Mouse (Mus musculus) gonadal fat pad, adult 2 months (tissue): Measurements from ENCODE around the gene Cirbp. TPM values are rescaled to one million over a fixed set of nuclear protein-coding genes. Genes with fewer than 3 reads are reported as not detected.
"Not testable (repeated sequence)": the region's sequence is repeated elsewhere in the genome, so short reads cannot be mapped to it uniquely, and the experiment has no call there.

Experiments
- DNase-seq: peaks from one replicate; pipeline ENCODE4 v3.0.0-alpha.2; 2012; ENCODE audit warnings: low read depth
- polyA plus RNA-seq: library from polyadenylated mRNA; depleted of rRNA; stranded (reverse); fragments of >200 nt; gene quantifications from 2 replicates; pipeline ENCODE4 v1.2.3, GENCODE M21; 2012

Gene Cirbp
- polyA plus RNA-seq, 1 experiment = 159 TPM

DNA sequence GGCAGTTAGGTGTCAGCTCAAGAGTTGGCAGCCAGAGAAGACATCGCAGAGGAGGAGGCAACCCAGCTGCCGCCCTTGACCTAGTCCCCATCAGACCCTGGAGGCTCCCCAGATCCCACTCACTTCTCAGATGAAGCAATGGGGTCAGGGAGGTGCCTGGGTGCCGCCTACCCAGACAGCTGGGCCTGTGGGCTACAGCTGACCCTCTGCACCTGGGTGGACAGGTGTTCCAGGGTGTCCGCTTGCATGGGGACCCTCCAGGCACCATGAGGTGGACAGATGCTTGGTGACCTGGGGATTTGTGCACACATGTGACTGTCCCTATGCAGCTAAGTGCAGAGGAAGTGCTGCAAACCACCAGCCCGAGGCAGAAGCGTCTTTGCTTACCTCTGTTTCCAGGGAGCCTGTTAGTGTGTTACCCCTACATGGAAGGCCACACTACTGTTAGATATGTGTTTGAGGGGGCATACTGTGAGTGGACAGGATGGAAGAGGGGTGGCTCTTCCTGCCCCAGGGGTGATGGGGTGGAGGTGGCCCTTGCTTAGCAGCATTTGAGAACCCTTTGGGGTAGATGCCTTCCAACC is 3.0 kb upstream of the Cirbp start:
- DNase-seq = no peak

DNA sequence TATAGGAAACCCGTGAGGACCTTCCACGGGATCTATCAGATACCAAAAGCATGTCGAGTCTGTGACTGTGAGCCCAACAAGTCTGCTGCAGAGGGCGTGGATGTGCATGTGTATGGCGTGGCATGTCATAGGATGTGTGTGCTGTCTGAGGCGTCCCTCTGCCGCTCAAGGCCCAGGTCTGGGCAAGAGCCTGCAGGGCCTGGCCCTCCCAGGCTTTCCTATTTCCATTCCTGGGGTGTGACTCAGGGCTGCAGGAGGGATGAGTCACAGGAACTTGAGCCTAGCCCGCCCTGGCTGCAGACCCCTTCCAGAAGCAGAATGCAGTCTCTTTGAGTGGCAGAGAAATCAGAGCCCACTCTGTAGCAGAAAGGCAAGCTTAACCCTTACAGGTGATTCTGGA is 2.1 kb upstream of the Cirbp start:
- no peak for DNase-seq

DNA sequence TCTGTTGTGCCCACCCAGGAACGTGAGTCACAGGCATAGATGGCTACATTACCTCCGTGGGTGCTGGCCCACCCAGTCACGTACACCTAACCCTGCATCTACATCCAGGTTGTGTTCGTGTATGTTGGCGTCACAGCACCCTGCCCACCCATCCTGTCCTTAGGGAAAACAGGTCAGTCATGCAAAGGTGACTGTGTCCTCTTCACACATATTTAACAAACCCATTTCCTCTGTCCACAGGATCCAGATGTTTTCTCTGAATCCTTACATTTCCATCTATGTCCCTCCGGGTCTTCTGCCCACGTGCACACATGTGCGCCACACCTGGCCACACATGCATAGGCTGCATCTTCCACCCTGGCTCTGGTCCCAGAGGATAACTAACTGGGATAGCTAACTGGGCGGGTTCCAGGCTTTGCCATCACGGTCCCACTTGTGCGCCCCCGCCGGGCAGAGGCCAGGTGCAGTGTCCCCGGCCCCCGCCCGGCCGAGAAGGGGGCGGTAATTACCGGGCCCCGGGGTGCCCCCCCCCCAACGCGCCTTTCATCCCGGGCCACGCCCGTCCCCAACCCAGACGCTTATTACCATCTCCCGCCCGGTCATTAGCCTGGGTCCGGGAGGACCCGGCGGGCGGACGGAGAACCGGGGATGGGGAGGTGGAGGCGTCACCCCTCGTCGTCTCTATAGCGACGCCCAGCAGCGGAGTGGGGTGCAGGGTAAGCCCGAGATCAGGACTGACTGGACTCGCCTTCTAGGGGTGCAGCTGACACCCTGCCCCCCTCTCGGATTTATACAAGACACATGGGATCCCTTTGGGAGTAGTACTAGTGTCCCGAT is 1.4 kb upstream of the Cirbp start:
- DNase-seq = no peak

DNA sequence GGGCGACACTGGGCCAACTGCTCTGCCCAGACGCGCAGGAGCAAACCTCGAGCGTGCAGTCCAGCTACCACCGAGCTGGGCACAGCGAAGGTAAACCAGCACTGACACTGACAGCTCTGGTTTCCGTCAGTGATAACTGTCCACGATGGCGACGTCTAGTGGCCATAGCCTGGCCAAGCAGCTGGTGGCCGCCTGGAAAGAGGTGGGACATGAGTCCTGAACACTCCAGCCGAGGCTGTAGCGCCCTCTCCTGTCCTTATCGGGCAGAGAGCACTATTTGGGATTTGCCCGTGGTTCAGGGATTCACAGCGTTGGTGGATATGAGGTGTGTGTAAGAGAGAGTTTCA is 814 bp upstream of the Cirbp start:
- no peak for DNase-seq

DNA sequence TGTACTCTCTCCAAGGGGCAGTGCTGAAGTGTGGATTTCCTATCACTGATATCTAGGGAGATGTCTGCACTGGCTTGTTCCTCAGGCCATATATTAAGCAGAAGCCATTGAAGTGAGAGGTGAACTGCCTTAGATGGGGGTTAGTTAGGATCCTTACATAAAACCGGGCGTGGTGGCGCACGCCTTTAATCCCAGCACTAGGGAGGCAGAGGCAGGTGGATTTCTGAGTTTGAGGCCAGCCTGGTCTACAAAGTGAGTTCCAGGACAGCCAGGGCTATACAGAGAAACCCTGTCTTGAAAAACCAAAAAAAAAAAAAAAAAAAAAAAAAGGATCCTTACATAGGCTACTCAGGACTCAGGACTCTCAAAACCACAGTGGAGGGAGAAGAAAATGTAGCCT is 351 bp downstream of the Cirbp start:
- not testable (repeated sequence) for DNase-seq

DNA sequence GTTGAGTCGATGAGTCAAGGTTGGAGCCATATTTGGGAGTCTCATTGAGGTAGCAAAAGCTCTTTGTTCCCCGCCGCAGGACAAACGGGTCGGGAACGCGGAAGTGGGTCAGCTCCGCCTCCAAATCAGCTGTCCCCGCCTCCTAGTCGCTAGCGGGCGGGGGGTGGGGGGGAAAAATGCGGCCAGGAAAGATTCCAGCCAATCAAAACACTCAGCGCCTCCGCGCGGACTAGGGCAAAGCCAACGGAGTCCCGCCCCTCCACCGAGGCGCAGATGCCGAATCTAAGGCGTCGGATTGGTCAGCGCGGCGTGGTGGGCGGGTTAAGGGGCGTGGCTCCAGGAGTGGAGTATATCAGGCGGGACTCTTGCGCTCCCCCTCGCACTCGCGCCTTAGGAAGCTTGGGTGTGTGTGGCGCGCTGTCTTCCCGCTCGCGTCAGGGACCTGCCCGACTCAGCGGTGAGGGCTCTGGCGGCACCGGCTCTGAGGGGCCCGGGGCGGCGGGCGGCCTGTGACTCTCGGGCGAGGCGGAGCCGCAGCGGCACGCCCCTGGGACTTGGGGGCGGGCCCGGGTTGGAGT is 1.8 kb downstream of the Cirbp start:
- no peak for DNase-seq

DNA sequence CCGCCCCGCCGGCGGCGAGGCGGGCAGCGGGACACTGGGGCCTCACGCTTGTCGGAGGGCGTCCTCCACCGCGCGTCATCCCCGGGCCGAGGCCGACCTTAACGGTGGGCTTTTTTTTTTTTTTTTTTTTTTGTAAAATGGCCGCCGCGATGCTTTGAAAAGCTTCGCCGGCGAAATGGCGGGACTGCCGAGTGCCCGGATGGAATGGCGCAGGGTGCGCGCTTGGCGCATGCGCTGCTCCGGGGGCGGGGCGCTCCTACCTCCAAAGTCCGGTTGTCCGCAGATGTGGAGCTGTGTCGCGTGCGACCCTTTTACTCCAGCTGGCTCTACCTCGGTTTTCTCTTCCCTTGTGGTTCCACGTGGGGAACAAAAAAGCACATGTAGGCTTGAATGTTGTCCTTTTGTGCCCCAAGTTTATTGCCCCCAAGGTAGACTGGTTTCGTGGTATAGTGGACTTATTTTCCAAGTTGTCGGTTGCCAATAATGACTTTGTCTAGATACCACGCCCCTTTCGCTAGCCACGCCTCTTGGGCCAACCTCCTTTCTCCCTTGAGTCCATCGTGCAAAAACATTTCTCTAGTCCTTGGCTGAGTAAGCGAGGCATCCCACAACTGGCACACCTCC is 2.4 kb downstream of the Cirbp start:
- DNase-seq = no peak

DNA sequence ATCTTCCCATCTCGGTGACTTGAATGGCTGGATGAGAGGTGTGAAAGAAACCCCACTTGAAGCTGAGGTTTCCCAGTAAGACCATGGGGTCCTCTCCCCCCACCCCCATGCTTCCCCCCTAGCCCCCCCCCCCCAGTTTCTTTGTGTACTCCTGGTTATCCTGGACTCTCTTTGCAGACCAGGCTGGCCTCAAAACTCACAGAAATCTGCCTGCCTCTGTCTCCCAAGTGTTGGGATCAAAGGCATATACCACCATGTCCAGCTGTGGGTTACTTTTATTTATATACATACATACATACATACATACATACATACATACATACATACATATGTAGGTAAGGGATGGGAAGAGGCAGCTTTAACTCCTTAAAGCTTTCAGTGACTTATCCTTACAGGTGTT is 3.3 kb downstream of the Cirbp start:
- no peak for DNase-seq

DNA sequence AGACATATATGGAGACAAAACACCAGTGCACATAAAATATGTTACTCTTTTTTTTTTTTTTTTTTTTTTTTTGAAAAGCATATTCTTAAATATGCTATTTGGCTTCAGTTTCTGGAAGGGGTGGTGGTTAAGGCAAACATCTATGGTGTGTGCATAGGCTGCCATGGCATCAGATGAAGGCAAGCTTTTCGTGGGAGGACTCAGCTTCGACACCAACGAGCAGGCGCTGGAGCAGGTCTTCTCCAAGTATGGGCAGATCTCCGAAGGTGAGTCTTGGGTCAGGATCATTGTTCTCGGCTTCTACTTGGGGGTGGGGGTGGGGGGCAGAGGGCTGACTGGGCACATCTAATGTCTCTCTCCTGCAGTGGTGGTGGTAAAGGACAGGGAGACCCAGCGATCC is 3.9 kb downstream of the Cirbp start:
- no peak for DNase-seq

DNA sequence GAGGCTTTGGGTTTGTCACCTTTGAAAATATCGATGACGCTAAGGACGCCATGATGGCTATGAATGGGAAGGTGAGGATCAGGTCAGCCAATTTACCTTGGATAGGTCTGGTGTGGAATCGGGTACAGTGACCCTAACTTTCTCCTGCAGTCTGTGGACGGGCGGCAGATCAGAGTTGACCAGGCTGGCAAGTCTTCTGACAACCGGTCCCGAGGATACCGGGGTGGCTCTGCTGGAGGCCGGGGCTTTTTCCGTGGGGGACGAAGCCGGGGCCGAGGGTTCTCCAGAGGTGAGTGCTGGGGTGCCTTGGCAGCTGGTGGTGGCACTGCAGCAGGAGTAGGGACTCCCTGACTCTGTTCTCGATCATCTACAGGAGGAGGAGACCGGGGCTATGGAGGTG is 4.3 kb downstream of the Cirbp start:
- no peak for DNase-seq

DNA sequence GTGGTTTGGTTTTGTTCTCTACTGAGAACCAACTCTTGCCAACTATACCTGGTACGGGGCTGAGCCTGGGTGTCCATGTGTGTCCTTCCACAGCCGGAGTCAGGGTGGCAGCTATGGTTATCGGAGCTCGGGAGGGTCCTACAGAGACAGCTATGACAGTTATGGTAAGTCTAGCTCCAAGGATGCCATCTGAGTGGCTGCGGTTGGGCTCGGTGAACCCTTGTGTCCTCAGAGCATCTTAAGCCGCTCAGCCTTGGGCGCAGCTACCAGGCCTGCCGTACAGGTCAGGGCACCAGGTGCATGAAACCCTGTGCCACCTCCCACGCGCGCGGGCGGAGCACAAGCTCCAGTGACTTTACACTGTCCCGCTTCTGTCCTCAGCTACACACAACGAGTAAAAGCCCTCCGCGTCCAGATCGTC is 4.8 kb downstream of the Cirbp start:
- no peak for DNase-seq

DNA sequence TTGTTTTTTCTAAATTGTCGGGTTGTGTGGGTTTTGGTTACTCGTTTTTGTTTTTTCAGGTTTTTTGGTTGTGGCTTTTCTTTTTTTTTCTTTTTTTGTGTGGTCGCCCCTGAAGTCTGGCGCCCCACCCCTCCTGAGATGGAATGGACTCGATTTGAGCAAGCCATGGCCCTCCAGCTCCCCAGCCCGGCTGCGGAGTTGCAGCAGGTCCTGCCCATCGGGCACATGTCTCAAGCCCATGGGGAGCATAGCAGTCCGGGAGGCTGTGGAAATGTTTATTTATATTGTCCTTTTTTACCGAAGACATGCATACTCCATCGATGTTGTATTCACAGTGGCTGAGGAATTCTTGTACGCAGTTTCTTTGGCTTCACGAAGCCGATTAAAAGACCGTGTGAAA is 5.5 kb downstream of the Cirbp start:
- no peak for DNase-seq

DNA sequence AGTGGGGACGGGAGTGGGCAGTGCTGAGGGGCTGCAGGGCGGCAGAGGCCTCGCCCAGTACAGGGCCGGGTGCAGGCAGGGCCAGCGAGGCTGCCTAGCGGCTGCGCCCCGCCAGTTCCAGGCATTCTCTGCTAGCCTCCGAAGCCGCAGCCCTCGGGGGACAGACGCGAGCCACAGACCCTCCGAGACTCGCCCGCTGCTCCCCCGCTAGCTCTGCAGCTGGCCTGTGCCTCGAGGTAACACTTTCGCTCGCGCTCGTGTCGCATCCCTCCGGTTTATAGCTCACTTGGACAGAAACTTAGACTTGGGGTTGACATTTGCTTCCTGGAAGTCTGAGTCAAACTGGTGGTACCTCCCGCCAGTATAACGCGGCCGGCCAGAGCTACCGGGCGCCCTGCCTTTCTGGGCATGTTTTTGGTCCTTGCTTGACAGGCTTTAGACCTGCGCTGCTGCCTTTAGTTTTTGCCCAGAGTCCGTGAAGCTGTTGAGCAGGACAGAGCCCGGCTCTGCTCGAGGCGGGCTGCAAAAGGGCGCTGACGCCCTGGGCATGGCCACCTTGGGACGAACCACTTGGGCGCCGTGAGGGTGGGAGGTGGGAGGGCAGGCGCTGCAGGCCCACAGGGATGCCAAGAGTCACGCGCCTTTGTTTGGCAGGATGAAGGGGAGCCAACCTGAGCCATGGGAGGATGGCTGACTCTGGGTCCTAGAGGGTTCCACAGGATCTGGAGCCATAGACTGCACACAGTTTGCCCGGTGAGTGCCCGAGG is 6.2 kb downstream of the Cirbp start:
- DNase-seq = no peak

DNA sequence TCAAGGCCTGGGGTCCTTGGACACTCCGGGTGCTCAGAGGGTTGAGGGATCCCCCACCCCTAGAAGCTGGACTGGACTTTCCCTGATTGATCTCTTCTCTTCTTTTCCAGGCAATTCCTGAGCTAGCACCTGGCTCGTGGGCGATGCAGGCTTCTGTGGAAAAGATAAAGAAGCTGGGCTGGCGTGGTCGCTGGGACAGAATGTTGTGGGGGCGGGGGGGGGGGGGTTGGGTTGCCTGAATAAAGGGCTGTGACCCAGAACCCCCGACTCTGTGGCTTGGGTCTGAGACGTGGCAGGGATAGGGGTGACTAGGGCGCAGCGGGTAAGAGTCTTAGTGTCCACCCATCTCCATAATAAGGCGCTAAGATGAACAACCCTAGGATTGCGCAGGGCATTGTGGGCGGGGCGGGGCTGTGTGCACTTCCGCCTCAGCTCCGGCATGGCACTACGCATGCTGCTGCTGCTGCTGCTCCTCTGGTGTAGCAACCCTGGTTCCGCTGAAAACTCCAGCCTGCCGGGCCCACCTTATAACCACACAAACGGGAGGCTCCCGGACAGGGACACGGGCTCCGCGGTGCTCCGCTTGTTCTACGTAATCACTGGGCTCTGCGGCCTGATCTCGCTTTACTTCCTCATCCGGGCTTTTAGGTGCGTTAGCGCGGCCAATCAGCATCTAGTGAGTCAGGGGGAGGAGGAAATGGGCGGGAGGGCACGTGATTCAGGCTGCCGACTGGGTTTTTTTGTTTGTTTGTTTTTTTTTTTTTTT is 6.9 kb downstream of the Cirbp start, which contains the start of gene 1600002K03Rik:
Gene 1600002K03Rik, plus strand, starts transcription at position 418 of the 766 bp plus-strand sequence.
- no peak for DNase-seq

DNA sequence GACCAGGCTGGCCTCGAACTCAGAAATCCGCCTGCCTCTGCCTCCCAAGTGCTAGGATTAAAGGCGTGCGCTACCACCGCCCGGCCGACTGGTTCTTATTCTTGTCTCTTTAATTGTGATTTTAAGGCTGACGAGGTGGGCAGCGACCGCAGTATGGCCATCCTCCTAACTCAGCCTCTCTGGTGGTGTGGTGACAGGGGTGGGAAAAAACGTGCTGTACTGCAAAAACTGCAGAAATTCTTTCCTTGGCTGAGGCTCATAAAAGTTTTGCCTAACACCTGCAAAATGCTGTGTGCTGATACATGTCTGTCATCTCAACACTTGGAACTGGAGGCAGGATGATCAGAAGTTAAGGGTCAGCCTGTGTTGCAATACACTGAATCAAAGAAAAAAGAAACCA is 7.6 kb downstream of the Cirbp start:
- DNase-seq = no peak

DNA sequence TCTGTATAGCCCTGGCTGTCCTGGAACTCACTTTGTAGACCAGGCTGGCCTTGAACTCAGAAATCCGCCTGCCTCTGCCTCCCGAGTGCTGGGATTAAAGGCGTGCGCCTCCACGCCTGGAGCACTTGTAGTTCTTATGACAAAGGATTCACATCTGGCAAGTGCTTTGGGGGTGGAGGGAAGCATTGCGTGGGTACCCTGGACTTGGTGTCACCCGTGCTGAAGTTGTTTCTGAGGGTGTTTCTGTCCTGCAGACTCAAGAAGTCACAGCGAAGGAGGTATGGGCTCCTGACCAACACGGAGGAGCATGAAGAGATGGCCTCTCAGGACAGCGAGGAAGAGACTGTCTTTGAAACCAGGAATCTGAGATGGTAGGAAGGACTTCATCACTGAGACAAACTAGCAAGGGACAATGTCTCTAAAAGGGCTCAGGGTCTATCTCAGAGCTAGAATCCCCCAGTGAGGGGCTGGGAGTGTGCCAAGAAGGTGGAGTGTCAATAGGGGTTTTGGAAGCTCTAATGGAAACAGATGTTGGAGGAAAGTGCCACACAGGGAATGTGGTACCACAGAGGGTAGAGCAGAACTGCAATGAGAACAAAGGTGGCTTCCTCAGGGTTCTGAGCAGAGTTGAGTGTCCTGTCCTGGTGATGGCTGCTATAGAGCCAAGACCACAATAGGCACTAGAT is 8.3 kb downstream of the Cirbp start:
- no peak for DNase-seq

DNA sequence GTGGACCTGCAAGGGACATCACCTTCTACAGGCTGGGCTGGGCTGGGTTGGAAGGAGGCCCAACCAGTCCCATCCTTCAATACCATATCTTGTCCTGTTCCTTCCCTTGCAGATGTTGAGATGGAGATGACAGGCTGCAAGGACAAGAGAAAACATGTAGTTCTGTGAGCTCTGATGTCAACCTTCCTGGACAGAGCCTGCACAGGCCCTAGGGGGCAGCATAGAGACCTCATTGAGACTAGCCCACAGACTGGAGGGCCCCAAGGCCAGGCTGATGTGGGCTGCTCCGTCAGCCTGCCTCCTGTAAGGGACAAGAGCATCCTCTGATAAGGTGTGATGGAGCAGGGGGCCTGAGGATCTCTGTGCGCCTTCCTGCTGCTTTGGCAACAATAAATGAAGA is 8.9 kb downstream of the Cirbp start:
- DNase-seq = no peak

DNA sequence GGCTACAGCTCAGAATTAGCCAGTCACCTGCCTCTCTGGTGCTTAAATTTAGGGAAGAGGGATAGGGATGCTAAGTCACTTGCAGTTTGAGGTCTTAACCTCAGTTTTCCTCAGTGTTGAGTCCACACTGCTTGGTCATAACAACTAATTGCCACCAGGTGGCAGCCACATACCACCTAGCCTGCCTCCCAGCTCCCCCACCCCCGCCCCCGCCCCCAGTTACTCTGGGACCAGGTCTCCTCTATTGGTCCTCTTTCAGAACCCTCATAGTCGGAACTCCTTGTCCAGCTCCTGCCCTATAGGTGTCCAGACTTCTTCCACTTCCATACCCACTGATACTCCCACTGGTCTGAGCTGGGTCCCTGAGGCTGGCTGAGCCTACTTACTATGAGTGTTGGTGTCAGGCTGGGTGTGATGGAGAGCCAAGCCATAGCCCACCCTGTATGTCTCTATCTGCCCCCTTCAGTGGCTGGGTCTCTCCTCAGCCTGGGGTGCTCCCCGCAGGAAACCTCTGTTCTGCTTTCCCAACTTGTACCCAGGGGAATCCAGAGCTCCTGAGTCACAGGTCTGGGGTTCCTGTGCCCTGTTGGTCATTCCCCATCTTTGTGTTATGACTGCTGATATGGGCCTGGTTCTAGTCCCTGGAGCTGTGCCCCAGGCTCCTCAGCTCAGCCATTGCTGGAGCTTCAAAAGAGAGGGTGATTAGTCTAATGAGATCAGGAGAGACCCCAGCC is 9.9 kb downstream of the Cirbp start:
- DNase-seq = no peak

DNA sequence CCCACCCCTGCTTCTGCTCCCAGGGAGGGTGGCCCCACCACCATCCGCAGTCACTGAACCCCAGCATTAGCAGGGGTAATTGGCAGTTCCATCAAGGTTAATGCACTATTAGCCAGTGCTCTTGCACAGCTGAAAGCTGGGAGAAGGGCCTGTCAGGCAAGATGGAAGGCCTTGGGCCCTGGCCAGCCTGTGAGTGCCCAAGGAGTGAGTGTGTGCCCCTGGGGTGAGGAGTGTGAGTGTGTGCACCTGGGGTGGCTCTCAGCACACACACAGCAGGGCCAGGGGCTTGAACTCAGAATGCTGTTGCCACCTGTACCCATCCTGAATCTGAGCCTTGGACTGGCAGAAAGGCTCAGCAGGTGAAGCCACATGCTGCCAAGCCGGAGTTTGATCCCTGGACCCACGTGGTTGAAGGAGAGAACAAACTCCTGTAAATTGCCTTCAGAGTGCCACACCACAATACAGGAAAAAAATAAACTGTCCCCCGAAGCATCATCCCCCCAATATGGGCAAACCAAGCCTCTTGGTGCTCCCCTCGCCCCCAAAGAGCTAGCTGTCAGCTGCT is 10.6 kb downstream of the Cirbp start:
- DNase-seq = no peak
